Mouse (Mus musculus) forebrain, embryonic 15.5 days (tissue): Measurements from ENCODE around the gene Olfr373. TPM values are rescaled to one million over a fixed set of nuclear protein-coding genes. Genes with fewer than 3 reads are reported as not detected.

Experiments used
- ATAC-seq: fragments of 200-750 bp; cut with Nextera tagmentation; replicated peaks from 2 replicates; pipeline ENCODE4 v1.8.0; 2017; ENCODE audit warnings: mild to moderate bottlenecking, moderate TSS enrichment, moderate library complexity
- H3K27ac ChIP-seq: fragments of 300-500 bp; sonication (generic); replicated peaks from 2 replicates; pipeline ENCODE4 v1.5.1; 2015; ENCODE audit warnings: mild to moderate bottlenecking, inconsistent platforms
- H3K27me3 ChIP-seq: fragments of 300-500 bp; sonication (generic); 2 replicates; pipeline ENCODE4 v1.6.1; 2015; ENCODE audit warnings: inconsistent platforms
- H3K36me3 ChIP-seq: fragments of 300-500 bp; sonication (generic); 2 replicates; pipeline ENCODE4 v1.6.1; 2015; ENCODE audit warnings: mild to moderate bottlenecking, inconsistent platforms
- H3K4me1 ChIP-seq: fragments of 300-500 bp; sonication (generic); 2 replicates; pipeline ENCODE4 v1.6.1; 2015; ENCODE audit warnings: inconsistent platforms
- H3K4me2 ChIP-seq: fragments of 300-500 bp; sonication (generic); replicated peaks from 2 replicates; pipeline ENCODE4 v1.6.1; 2015; ENCODE audit warnings: mild to moderate bottlenecking, inconsistent platforms
- H3K4me3 ChIP-seq: fragments of 300-500 bp; sonication (generic); 2 replicates; pipeline ENCODE4 v1.5.1; 2015; ENCODE audit warnings: mild to moderate bottlenecking, inconsistent platforms
- H3K9ac ChIP-seq: fragments of 300-500 bp; sonication (generic); replicated peaks from 2 replicates; pipeline ENCODE4 v1.6.1; 2015; ENCODE audit warnings: mild to moderate bottlenecking, inconsistent platforms
- H3K9me3 ChIP-seq: fragments of 300-500 bp; sonication (generic); 2 replicates; pipeline ENCODE4 v1.6.1; 2016; ENCODE audit warnings: inconsistent platforms
- WGBS: fragments of 180-500 bp; shearing (Covaris S2); methylation state at CpG from one replicate; pipeline ENCODE4 v1.1.7; 2015; ENCODE audit warnings: mixed read lengths; 5-methylcytosine and 5-hydroxymethylcytosine counted together
- polyA plus RNA-seq: library from polyadenylated mRNA; unstranded; fragments of >200 nt; fragmentation: Nextera tagmentation; extraction: Ambion mirVana; gene quantifications from 2 replicates; pipeline ENCODE4 v1.2.1, GENCODE M21; 2015

The Olfr373 gene
- polyA plus RNA-seq, 1 experiment from 2014 or later, result not detected

DNA sequence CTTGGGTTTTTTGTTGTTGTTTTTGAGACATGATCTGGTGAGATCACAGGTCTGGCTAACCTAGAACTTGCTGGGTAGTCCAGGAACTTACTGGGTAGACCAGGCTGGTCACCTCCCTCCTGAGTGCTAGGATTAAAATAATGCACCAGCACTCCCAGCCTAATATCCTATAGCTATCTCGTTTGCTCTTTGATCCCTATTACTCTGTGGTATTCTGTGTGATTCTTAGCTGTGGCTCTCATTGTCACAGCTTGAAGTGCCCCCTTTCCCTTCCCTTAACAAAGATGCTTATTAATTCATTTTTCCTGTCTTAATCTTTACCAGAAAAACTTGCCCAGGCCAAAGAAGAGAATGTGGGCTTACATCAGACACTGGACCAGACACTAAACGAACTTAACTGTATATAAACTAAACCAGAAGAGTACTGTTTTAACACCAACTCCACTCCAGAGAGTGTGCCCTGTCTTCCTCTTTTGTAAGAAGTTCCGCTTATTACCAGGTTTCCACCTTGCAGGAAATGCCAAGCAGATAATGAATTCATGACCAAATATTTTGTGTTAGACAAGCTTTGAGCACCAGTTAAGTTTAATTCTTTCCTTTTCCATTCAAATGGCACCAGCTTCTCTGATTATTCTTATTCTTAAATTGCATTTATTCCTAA is 68.6 kb downstream of the Olfr373 start:
- H3K4me1 ChIP-seq, result no peaks in the 10 kb centered on the region
- no peak overlapping the region for H3K4me2 ChIP-seq
- H3K27me3 ChIP-seq, result no peaks in the 10 kb centered on the region
- H3K9ac ChIP-seq, result no peak overlapping the region
- ATAC-seq, result no peak
- peaks cover 54% of the 10 kb centered on the region for H3K36me3 ChIP-seq
- no peak overlapping the region for H3K4me3 ChIP-seq
- no peaks in the 10 kb centered on the region for H3K9me3 ChIP-seq
- WGBS, result 87% methylated on average over 3 of the region's 3 CpGs
- H3K27ac ChIP-seq, result no peak overlapping the region

Other genes with a start within 250 kb of the Olfr373 start
- 8.3 and 8.5 TPM in 2 replicates for gene Zfp709, start 201.2 kb upstream of the Olfr373 start, polyA plus RNA-seq
- 16.4 and 17.8 TPM in 2 replicates for gene Zfp882, start 174.6 kb upstream of the Olfr373 start, polyA plus RNA-seq
- gene Zfp617, start 174.5 kb upstream of the Olfr373 start, polyA plus RNA-seq, result 31.7 and 32.5 TPM in 2 replicates
- gene Zfp961, start 132.1 kb upstream of the Olfr373 start, polyA plus RNA-seq, result 20.5 and 21.8 TPM in 2 replicates
- 1.2 TPM in 1 of 2 replicates, not detected in the other for gene Cyp4f18, start 73.6 kb upstream of the Olfr373 start, polyA plus RNA-seq
- not detected in 2 replicates for gene Olfr372, start 42.0 kb upstream of the Olfr373 start, polyA plus RNA-seq
- not detected in 2 replicates for gene Olfr374, start 23.9 kb downstream of the Olfr373 start, polyA plus RNA-seq
- gene Tpm4, start 51.8 kb downstream of the Olfr373 start, polyA plus RNA-seq, result 221 TPM in 2 replicates
- gene Rab8a, start 78.0 kb downstream of the Olfr373 start, polyA plus RNA-seq, result 100 and 103 TPM in 2 replicates
- not detected in 2 replicates for gene Hsh2d, start 106.5 kb downstream of the Olfr373 start, polyA plus RNA-seq
- not detected in 2 replicates for gene Cib3, start 129.7 kb downstream of the Olfr373 start, polyA plus RNA-seq
- not detected in 2 replicates for gene Gm11034, start 130.5 kb downstream of the Olfr373 start, polyA plus RNA-seq
- 116 and 117 TPM in 2 replicates for gene Fam32a, start 136.6 kb downstream of the Olfr373 start, polyA plus RNA-seq
- gene Ap1m1, start 156.8 kb downstream of the Olfr373 start, polyA plus RNA-seq, result 248 and 252 TPM in 2 replicates
- gene Gm10282, start 222.1 kb downstream of the Olfr373 start, polyA plus RNA-seq, result 23.0 and 23.1 TPM in 2 replicates
- gene Klf2, start 235.9 kb downstream of the Olfr373 start, polyA plus RNA-seq, result 4.0 and 4.1 TPM in 2 replicates